Mouse (Mus musculus) lung, embryonic 15.5 days (tissue): ENCODE results near the gene Lman2. TPM values are rescaled to one million over a fixed set of nuclear protein-coding genes. Genes with fewer than 3 reads are reported as not detected.

ENCODE experiments used
- ATAC-seq: fragments of 200-750 bp; cut with Nextera tagmentation; 2 replicates; pipeline ENCODE4 v1.8.0; 2017; ENCODE audit warnings: moderate number of reproducible peaks, borderline replicate concordance; ENCODE audit not compliant: low FRiP score, low TSS enrichment; ENCODE audit errors: extremely low read depth
- H3K27ac ChIP-seq: fragments of 300-500 bp; sonication (generic); 2 replicates; pipeline ENCODE4 v1.5.1; 2015; ENCODE audit warnings: moderate library complexity, mild to moderate bottlenecking, inconsistent platforms
- H3K27me3 ChIP-seq: fragments of 300-500 bp; sonication (generic); 2 replicates; pipeline ENCODE4 v1.6.1; 2015; ENCODE audit warnings: inconsistent platforms
- H3K36me3 ChIP-seq: fragments of 300-500 bp; sonication (generic); 2 replicates; pipeline ENCODE4 v1.6.1; 2015; ENCODE audit warnings: inconsistent platforms
- H3K4me1 ChIP-seq: fragments of 300-500 bp; sonication (generic); 2 replicates; pipeline ENCODE4 v1.6.1; 2015; ENCODE audit warnings: inconsistent platforms
- H3K4me2 ChIP-seq: fragments of 300-500 bp; sonication (generic); 2 replicates; pipeline ENCODE4 v1.6.1; 2015; ENCODE audit warnings: inconsistent platforms, mild to moderate bottlenecking, moderate library complexity
- H3K4me3 ChIP-seq: fragments of 300-500 bp; sonication (generic); 2 replicates; pipeline ENCODE4 v1.5.1; 2015; ENCODE audit warnings: mild to moderate bottlenecking, inconsistent platforms
- H3K9ac ChIP-seq: fragments of 300-500 bp; sonication (generic); 2 replicates; pipeline ENCODE4 v1.6.1; 2015; ENCODE audit warnings: inconsistent platforms
- H3K9me3 ChIP-seq: fragments of 300-500 bp; sonication (generic); 2 replicates; pipeline ENCODE4 v1.6.1; 2016; ENCODE audit warnings: inconsistent platforms
- WGBS: fragments of 180-500 bp; shearing (Covaris S2); methylation state at CpG from one replicate; pipeline ENCODE4 v1.1.7; 2015; 5-methylcytosine and 5-hydroxymethylcytosine counted together
- polyA plus RNA-seq: library from polyadenylated mRNA; unstranded; fragments of >200 nt; fragmentation: Nextera tagmentation; extraction: Ambion mirVana; gene quantifications from 2 replicates; pipeline ENCODE4 v1.2.1, GENCODE M21; 2015

Gene Lman2
- polyA plus RNA-seq, 1 experiment from 2014 or later, result 112 TPM

DNA sequence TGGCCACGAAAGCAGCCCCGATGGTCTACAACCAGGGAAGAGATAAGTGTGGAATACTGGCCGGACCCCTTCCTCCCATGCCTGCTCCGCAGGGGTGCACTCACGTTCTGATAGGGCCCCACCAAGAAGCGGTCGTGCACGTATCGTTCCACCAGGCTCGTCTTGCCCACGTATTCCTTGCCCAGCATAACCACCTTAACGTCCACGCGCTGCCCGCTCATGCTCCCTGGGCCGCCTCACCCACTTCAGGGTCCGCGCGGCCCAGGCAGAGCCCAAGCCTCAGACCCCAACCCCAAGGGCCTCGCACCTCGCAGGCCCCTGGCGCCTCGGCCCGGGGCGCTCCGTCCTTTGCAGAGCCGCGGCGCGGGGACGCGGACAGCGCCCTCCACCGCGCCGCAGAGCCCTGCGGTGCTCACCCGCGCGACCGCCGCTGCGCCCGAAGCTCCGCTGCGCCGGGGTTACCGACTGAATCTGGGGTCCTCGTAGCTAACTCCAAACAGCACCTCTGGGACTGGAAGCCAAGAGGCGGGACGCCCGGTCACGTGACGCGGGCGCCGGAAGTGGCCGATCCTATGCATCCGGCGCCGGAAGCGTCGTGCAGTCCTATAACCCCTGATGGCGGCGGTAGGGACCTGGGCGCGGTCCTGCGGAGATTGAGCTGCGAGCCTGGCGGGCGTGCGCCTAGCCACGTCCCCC lies 41.0 kb downstream of the Lman2 start, which contains the start of gene Rab24:
Rab24 (minus strand) TSS at position 513 of the 696 bp plus-strand sequence.
- no peaks in the 10 kb centered on the region for H3K27me3 ChIP-seq
- H3K4me3 ChIP-seq, result peak within 1 kb of the TSS; percentile 95
- peak within 1 kb of the TSS; percentile 91 for H3K27ac ChIP-seq
- H3K36me3 ChIP-seq, result peaks cover 60% of the 10 kb centered on the region
- no peaks in the 10 kb centered on the region for H3K9me3 ChIP-seq
- ATAC-seq, result peak; percentile 87
- H3K9ac ChIP-seq, result peak within 1 kb of the TSS; percentile 98
- H3K4me2 ChIP-seq, result peak within 1 kb of the TSS; percentile 96
- H3K4me1 ChIP-seq, result peaks cover 36% of the 10 kb centered on the region
- under 1% methylated on average over 72 of the region's 73 CpGs for WGBS

DNA sequence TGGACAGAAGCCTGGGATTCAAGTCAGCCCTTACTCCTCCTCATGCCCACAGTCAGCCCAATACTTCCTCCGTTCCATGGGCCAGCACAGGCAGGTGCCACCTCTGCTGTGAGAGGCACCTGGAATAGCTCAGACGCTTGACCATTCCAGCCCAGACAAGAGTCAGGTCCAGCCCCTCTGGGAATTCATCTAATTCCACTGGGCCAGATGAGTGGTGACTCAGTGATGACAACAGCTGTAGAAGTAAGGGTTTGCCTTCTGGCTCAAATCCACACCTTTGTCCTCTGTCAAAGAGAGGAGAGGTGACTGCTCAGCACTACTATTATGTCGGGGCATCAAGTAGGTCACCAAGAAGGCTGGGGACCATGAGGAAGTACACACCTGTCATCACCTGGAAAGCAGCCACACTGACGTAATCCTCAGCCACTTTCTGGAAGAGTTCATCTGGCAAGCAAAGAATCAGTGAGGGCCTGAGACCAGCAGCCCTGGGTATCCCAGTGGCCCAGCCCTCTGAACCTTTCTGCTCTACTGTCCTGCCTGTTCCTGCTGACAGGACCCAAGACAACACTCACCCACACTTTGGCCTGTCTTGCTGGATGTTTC lies 42.6 kb downstream of the Lman2 start, which contains the start of gene Prelid1:
Prelid1 (plus strand) TSS at position 570 of the 603 bp plus-strand sequence.
- Histone ChIP-seq H3K36me3 (peaks cover 59% of the 10 kb centered on the region), H3K4me2 (peak within 1 kb of the TSS; percentile 96), H3K4me1 (peaks cover 32% of the 10 kb centered on the region), H3K27ac (no peak within 1 kb of the TSS), H3K9me3 (no peaks in the 10 kb centered on the region), H3K27me3 (no peaks in the 10 kb centered on the region), H3K4me3 (peak within 1 kb of the TSS; percentile 95), H3K9ac (peak within 1 kb of the TSS; percentile 98)
- no peak for ATAC-seq
- WGBS, result 78% methylated on average over 4 of the region's 4 CpGs

DNA sequence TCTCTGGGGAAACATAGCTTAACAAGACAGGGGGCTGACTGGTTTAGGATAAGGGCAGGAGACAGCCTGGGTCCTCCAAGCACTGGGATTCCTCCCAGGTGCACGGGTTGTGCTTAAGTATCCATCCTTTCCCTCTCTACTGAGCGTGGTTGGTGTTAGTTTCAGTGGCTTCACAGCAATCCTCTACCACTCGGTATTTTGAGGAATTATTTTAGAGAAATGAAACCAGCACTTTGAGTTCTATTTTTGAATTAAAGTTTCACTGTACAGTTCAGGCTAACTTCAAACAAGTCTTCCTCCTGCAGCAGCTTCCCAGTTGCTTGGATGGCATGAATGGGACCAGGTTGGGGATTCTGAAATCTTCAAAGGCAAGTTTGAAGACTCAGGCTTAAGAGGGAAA lies 44.2 kb downstream of the Lman2 start:
- Histone ChIP-seq H3K4me1 (peaks cover 26% of the 10 kb centered on the region), H3K27ac (no peak overlapping the region), H3K9me3 (no peaks in the 10 kb centered on the region), H3K36me3 (peaks cover 62% of the 10 kb centered on the region), H3K9ac (no peak overlapping the region), H3K4me3 (no peak overlapping the region), H3K4me2 (no peak overlapping the region), H3K27me3 (no peaks in the 10 kb centered on the region)
- ATAC-seq, result no peak
- 82% methylated on average over 3 of the region's 3 CpGs for WGBS

DNA sequence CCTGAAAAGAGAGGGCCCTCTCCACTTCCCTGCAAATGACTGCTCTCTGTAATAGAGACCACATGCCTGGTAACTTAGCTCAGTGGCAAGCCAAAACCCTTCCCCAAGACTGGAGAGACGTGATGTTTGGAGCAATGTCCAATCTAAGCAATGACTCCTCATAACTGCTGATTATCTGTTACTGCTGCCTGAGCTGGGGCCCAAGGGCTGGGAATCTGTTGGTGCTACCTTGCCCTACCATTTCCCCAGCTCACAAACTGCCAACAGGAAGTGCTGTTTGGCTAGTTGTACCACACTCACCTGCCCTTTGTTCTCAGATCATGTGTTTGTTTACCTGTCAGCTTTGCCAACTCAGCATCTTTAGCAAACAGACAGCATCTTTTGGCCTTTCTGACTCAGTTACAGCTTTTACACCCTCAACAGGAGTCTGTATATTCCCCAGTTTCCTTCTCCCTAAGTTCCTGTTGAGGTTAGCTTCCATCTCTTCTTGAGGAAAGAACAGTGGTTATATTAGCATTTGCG lies 47.6 kb downstream of the Lman2 start:
- Histone ChIP-seq H3K9me3 (no peaks in the 10 kb centered on the region), H3K36me3 (peaks cover 91% of the 10 kb centered on the region), H3K9ac (no peak overlapping the region), H3K27ac (no peak overlapping the region), H3K4me2 (no peak overlapping the region), H3K27me3 (no peaks in the 10 kb centered on the region), H3K4me3 (no peak overlapping the region), H3K4me1 (0 out of 2 replicates have a peak, but pooled peaks cover 4% of the 10 kb centered on the region)
- WGBS, result 78% methylated on average over 2 of the region's 2 CpGs
- no peak for ATAC-seq

DNA sequence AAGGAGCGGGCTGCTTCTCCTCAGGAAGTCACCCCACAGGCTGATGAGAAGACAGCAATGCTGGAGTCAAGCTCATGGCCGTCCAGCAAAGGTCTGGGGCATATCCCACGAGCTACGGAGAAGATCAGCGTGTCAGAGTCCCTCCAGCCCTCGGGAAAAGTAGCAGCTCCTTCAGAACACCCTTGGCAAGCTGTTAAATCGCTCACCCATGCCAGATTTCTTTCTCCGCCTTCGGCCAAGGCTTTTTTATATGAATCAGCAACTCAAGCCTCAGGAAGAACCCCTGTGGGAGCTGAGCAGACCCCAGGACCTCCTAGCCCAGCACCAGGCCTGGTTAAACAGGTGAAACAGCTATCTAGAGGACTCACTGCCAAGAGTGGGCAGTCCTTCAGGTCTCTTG lies 49.5 kb downstream of the Lman2 start:
- 86% methylated on average over 9 of the region's 9 CpGs for WGBS
- Histone ChIP-seq H3K36me3 (peaks cover 90% of the 10 kb centered on the region), H3K27ac (no peak overlapping the region), H3K4me2 (no peak overlapping the region), H3K4me3 (no peak overlapping the region), H3K9me3 (no peaks in the 10 kb centered on the region), H3K9ac (no peak overlapping the region), H3K27me3 (no peaks in the 10 kb centered on the region), H3K4me1 (no peaks in the 10 kb centered on the region)
- no peak for ATAC-seq

DNA sequence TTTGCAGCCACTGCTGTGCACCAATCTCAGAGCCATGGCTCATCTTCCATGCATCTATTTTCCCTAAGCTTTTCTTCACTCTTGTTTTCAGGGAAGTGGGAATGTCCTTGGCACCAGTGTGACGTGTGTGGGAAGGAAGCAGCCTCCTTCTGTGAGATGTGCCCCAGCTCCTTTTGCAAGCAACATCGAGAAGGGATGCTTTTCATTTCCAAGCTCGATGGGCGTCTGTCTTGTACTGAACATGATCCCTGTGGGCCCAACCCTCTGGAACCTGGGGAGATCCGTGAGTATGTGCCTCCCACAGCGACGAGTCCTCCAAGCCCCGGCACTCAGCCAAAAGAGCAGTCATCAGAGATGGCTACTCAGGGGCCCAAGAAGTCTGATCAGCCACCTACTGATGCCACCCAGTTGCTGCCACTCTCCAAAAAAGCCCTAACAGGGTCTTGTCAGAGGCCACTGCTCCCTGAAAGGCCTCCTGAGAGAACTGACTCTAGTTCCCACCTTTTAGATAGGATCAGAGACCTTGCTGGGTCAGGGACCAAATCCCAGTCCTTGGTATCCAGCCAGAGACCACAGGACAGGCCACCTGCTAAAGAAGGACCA lies 50.5 kb downstream of the Lman2 start:
- Histone ChIP-seq H3K27ac (no peak overlapping the region), H3K36me3 (peaks cover 91% of the 10 kb centered on the region), H3K4me3 (no peak overlapping the region), H3K4me2 (no peak overlapping the region), H3K9me3 (no peaks in the 10 kb centered on the region), H3K27me3 (no peaks in the 10 kb centered on the region), H3K4me1 (no peaks in the 10 kb centered on the region), H3K9ac (no peak overlapping the region)
- WGBS, result 77% methylated on average over 8 of the region's 8 CpGs
- ATAC-seq, result no peak

DNA sequence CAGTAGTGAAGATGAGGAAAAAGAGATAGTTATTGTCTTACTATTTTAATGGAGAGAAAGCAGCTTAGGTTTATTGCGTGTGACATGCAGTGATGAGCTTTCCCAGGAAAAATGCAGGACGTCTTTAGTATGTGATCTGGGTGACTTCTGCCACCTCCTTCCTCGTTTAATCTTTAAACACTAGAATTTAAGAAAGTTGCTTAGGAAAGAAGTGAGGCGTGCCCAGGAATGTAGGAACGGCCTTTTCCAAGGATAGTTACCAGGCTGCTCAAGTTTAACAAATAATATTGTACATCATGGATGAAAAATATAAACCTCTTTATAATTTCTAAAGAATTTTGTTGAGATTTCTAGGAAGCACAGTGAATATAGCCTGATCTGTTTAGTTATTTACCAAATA lies 61.7 kb downstream of the Lman2 start:
- Histone ChIP-seq H3K4me3 (no peak overlapping the region), H3K36me3 (peaks cover 84% of the 10 kb centered on the region), H3K9ac (no peak overlapping the region), H3K9me3 (no peaks in the 10 kb centered on the region), H3K27me3 (no peaks in the 10 kb centered on the region), H3K27ac (no peak overlapping the region), H3K4me2 (no peak overlapping the region), H3K4me1 (no peaks in the 10 kb centered on the region)
- no peak for ATAC-seq
- WGBS, result 85% methylated on average over 5 of the region's 5 CpGs

DNA sequence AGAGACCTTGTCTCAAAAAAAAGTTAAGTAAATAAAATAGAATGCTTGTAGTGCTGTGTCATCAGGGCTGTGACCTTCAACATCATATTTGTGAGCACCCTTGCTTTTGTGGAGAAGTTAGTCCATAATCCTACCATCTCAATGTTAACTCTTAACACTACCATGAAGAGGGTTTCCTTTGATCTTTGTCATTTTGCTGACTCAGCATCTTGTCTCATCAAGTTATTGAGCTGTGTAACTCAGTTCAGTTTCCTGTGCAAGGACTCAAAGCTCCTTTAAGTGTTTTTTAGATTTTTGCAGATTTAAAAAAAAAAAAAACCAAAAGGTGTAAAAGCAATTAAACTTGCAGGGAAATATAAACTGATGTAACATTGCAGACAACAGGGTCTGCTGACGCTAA lies 65.8 kb downstream of the Lman2 start:
- H3K36me3 ChIP-seq, result peaks cover 82% of the 10 kb centered on the region
- no peak overlapping the region for H3K4me2 ChIP-seq
- no peak overlapping the region for H3K9ac ChIP-seq
- H3K4me1 ChIP-seq, result no peaks in the 10 kb centered on the region
- no peaks in the 10 kb centered on the region for H3K9me3 ChIP-seq
- H3K4me3 ChIP-seq, result no peak overlapping the region
- H3K27ac ChIP-seq, result no peak overlapping the region
- 90% methylated on average over 1 of the region's 1 CpGs for WGBS
- ATAC-seq, result no peak
- no peaks in the 10 kb centered on the region for H3K27me3 ChIP-seq

Other genes starting within 250 kb of the Lman2 start
- not detected in 2 replicates for gene Gm17617, start 229.2 kb downstream of the Lman2 start, polyA plus RNA-seq
- 19.9 and 20.2 TPM in 2 replicates for gene Fgfr4, start 210.1 kb downstream of the Lman2 start, polyA plus RNA-seq
- gene Nsd1, start 153.0 kb downstream of the Lman2 start, polyA plus RNA-seq, result 61.0 and 61.7 TPM in 2 replicates
- 489 and 499 TPM in 2 replicates for gene Prelid1, start 42.3 kb downstream of the Lman2 start, polyA plus RNA-seq
- gene Rab24, start 40.8 kb downstream of the Lman2 start, polyA plus RNA-seq, result 83.7 and 87.6 TPM in 2 replicates
- 47.2 and 47.5 TPM in 2 replicates for gene Mxd3, start 33.0 kb downstream of the Lman2 start, polyA plus RNA-seq
- 1.2 and 1.3 TPM in 2 replicates for gene Rgs14, start 6.9 kb upstream of the Lman2 start, polyA plus RNA-seq
- 0.17 TPM in 1 of 2 replicates, not detected in the other for gene Slc34a1, start 35.4 kb upstream of the Lman2 start, polyA plus RNA-seq
- gene Pfn3, start 52.4 kb upstream of the Lman2 start, polyA plus RNA-seq, result not detected in 2 replicates
- 0.10 and 0.65 TPM in 2 replicates for gene F12, start 64.0 kb upstream of the Lman2 start, polyA plus RNA-seq
- 45.1 and 45.7 TPM in 2 replicates for gene Grk6, start 82.3 kb upstream of the Lman2 start, polyA plus RNA-seq
- 0.29 and 0.39 TPM in 2 replicates for gene Prr7, start 101.5 kb upstream of the Lman2 start, polyA plus RNA-seq
- 124 and 132 TPM in 2 replicates for gene Dbn1, start 125.3 kb upstream of the Lman2 start, polyA plus RNA-seq
- 169 and 176 TPM in 2 replicates for gene Pdlim7, start 150.9 kb upstream of the Lman2 start, polyA plus RNA-seq
- gene Dok3, start 166.5 kb upstream of the Lman2 start, polyA plus RNA-seq, result 2.7 and 3.1 TPM in 2 replicates
- gene Ddx41, start 173.9 kb upstream of the Lman2 start, polyA plus RNA-seq, result 65.7 and 67.2 TPM in 2 replicates
- gene Fam193b, start 208.3 kb upstream of the Lman2 start, polyA plus RNA-seq, result 33.4 and 40.3 TPM in 2 replicates
- 179 and 184 TPM in 2 replicates for gene Tmed9, start 210.9 kb upstream of the Lman2 start, polyA plus RNA-seq
- gene B4galt7, start 237.1 kb upstream of the Lman2 start, polyA plus RNA-seq, result 25.1 and 29.1 TPM in 2 replicates